Mouse (Mus musculus) monocyte, adult 5-6 weeks (primary cell): ENCODE results near the gene Gm20425. TPM values are rescaled to one million over a fixed set of nuclear protein-coding genes. Genes with fewer than 3 reads are reported as not detected.

Experiments used
- ATAC-seq: fragments of 153-309, 156-312 bp; replicated peaks from 2 replicates; pipeline ENCODE4 v1.8.0; 2017; ENCODE audit warnings: mild to moderate bottlenecking; ENCODE audit not compliant: low TSS enrichment, insufficient number of reproducible peaks, severe bottlenecking, poor library complexity, low FRiP score
- total RNA-seq: library from RNA; stranded (forward); fragments of 200-1000, 200-491, 200-594 nt; gene quantifications from 3 replicates; pipeline ENCODE4 v1.2.3, GENCODE M21; 2017

Gene Gm20425
- not detected in 3 replicates for total RNA-seq

DNA sequence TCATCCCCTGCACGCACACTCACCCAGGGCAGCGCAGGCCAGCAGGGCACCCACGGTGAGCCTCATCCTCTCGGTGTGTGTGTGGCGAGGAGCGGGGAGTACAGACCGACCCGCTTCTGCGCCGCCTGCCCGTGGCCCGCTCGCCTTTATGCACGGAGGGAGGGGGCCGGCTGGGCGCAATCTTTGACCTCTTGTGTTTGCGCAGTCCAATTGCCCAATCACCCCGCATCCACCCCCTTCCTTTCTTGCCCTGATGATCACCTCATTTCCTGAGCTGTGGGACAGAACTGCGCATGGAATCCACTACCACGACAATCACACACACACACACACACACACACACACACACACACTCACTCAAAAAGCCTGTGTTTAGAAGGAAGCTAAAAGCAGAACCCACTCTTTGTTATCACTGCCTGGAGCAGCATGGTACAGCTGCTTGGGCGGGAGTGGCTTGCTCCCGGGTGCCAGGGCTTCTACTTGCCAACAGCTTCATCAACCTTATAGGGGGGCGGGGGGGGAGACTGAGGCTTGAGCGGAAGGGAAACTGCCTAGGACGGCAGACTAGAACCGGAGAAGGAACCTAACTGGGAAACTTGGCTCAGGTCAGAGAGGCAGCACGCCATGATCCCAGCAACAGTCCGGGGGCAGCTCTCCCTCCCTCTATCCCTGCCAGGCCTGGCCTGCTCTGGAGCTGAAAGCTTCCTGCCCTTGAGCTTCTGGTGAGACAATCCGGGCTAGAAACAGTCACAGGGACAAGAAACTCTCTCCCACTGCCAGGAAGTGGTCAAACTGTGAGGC is at the start of gene Gm20425, which contains the start of gene Trf:
Gene Gm20425 (minus strand): TSS at position 157 of the 801 bp plus-strand sequence.
Gene Trf (minus strand): TSS at position 294 of the 801 bp plus-strand sequence.
- ATAC-seq: peak; percentile 66

- ATAC-seq: no peak
Observed at GRCm38 (mm10) chr9:103276876-103277275, 46.8 kb upstream of the Gm20425 start.

GRCm38 (mm10) chr9:103275676-103276075 is 45.6 kb upstream of the Gm20425 start:
- no peak for ATAC-seq

GRCm38 (mm10) chr9:103274819-103275218 is 44.7 kb upstream of the Gm20425 start:
- no peak for ATAC-seq

DNA sequence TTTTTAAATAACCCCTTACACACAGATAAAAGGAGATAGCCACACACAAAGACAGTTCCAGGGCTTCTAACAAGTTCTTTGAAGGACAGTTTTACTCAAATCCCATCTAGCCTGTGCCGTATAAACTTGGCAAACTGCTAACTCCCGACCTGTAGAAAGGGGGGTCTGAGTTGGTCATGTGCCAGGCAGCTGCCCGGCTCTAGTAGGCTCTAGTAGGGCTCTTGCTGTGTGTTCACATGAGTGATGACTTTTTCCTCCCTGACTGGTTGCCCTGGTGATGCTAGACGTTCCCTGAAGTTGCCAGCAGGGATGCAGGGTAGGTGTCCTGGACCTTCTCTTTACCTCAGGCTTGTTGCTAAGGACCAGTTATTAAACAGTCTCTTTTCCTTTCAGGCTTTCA is 41.0 kb upstream of the Gm20425 start:
- no peak for ATAC-seq

DNA sequence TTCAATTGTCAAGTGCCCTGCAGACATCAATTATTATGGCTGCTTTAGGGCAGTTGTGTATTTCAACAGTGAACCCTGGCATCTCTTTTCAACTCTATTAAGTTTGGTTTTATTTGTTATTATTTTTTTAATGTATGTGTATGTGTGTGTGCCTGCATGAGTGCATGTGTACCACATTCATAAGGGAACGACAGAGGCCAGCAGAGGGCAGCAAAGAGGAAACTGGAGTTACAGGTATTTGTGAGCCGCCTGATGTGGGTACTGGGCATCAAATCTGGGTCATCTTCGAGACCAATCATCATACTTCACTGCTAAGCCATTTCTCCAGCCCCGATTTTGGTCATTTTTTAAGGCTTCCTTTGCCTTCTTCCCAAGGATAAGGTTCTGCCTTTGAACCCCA is 35.7 kb upstream of the Gm20425 start:
- ATAC-seq: no peak

- ATAC-seq: no peak
Observed at GRCm38 (mm10) chr9:103252906-103253305, 22.8 kb upstream of the Gm20425 start.

GRCm38 (mm10) chr9:103248618-103249017 is 18.5 kb upstream of the Gm20425 start:
- ATAC-seq: no peak

- ATAC-seq: no peak
Observed at GRCm38 (mm10) chr9:103246526-103247168, 16.5 kb upstream of the Gm20425 start.

DNA sequence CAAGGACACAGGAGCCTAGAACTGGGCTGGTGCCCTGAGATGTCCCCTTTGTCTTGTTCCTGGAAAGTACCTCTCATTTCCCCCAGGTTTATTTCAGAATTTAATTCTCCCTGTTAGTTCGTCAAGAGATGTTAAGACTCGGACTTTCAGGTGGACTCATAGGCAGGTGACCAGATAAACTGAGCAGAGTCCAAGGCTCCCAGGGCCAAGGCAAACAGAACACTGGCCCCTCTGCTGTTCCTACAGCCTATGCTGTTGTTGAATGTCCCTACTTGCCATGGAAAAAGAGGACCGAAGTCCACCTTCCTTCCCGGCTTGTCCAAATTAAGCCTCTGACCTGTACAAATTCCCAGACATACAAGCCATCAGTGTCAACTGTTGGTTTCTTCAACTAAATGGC is 13.5 kb upstream of the Gm20425 start:
- no peak for ATAC-seq

DNA sequence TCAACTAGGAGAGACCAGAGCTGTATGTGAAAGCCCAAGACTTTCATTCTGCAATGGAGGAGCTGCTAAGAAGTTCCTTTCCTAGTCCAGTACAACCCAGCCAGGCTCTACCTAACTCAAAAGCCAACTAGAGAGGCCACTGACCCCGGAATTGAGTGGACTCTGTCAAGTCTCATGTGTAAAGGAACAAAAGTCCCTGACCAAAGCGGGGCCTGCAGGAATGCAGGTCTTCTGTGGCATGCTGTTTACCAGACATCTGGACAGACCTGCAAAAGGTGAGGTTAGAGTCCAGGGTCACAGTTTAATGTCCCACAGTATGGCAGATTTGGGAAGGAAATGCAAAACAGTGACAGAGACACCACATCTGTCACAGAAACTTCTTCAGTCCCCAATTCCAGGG is 11.1 kb upstream of the Gm20425 start:
- no peak for ATAC-seq

- ATAC-seq: no peak
Observed at GRCm38 (mm10) chr9:103239471-103239870, 9.4 kb upstream of the Gm20425 start.

GRCm38 (mm10) chr9:103234565-103235165 is 4.6 kb upstream of the Gm20425 start:
- ATAC-seq: peak; percentile 59

DNA sequence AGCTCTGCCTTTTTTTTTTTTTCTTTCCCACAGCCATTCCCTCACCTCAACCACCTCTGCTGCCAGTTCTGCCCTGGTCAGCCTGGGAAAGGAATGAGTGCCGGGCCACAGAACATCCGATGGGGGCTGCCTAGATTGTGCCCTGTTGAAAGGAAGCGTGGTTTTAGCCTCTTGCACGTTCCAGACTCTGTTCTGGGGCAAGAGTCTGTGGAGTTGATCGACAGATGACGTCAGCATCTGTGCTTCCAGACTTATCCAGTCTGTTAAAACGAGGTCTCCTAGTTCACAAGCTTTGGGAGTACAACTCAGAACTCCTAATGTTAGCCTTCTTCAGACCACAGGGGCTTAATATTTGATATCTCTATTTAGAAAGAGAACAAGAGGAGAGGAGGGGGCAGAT is 4.0 kb upstream of the Gm20425 start:
- ATAC-seq: no peak

DNA sequence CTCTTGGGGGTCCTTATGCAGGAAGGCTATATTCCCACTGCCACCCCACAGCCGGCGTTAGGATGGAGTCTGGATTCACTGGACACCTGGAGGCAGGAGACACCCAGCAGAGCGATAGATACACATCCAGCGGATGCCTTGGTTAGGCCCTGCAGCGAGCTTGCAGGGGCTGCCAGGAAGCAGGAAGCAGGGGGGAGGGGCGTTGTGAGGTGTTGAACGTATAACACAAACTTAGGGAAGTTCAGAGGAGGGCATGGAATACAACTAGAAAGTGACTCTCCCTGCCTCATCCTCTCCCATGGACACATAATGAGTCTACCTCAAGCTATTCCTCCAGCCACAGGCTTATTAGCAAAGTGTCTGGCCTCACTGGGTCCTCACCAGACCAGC is 2.9 kb upstream of the Gm20425 start:
- ATAC-seq: no peak

- no peak for ATAC-seq
Observed at GRCm38 (mm10) chr9:103232232-103233005, 2.3 kb upstream of the Gm20425 start.

DNA sequence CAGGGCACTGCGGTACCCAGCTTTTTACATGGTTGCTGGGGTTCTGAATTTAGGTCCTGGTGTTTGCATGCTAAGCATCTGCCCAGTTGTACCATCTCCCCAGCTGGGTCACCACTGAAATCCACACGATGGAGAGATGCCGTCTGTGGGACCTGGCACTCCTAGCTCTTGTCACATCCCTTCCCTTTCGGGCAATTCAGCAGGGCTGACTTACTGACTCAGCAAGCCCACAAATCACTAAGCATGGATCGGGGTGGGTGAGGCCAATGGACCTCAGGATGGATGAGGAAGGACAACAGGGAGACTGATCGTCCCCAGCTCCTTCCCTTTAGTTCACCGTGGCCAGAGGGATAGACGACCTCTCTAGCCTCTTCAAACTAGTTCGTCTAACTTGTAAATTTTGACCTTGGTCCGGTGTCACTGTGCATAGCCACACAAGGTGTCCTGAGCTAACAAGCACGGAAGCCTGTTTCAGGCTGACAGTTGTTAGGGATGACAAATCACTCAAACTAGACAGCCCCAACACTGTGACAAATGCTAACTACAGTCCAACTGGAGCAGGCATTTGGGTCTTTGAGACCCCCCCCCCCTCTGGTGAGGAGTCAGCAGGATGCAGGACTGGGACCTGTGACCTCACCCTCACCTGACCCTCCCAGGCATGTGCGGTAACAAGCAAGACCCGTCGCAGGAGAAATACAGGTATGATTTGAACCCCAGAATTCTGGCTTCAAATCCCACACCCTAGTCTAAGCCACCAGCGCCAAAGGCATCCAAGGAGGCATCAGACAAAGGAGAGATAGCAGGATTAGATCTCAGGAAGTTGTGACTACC is 855 bp downstream of the Gm20425 start:
- ATAC-seq: no peak

- no peak for ATAC-seq
Observed at GRCm38 (mm10) chr9:103228370-103229003, 1.6 kb downstream of the Gm20425 start.
